Mouse (Mus musculus) cerebellum, adult 9-10 months (tissue): ENCODE results near the gene Hist2h3b.

Experiments
- DNase-seq: peaks from one replicate; pipeline ENCODE4 v3.0.0; 2022

Hist2h3b gene

DNA sequence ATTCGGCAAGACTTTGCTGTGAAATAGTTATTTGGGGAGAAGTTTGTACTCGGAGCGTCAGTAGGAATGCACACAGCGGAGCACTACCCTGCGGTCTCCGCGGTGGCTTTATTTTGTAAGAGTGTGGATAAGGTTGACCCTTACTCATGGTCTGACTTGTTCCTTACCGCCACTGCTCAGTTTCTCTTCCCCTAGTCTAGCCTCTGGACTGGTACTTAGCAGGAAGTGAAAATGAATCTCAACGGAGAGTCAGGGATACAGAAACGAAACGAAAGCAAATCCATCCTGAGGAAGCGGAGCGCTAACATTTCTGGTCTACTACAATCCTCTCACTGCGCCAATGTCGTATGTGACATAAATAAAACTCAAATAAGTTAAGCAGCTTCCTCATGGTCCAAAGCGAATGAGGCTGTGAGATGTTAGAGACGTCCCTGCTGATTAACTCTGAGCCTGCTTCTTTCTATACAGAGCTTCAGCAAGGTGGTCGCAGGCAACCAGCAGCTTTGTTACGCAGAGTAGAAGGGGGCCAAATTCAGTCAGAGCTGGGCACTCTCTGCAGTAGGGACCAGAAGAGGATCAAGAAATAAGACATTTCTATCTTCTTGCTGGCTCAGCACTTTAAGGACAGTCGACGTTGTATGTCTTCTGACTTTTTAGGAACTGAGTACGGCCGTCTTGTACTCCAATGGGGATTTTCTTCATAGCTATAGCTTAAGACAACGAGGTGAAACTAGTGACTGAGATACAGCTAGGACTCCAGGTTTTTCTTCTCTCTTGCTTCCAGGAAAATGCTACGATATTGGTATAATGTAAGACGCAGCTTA, 32.5 kb downstream of the Hist2h3b start:
- no peak for DNase-seq

DNA sequence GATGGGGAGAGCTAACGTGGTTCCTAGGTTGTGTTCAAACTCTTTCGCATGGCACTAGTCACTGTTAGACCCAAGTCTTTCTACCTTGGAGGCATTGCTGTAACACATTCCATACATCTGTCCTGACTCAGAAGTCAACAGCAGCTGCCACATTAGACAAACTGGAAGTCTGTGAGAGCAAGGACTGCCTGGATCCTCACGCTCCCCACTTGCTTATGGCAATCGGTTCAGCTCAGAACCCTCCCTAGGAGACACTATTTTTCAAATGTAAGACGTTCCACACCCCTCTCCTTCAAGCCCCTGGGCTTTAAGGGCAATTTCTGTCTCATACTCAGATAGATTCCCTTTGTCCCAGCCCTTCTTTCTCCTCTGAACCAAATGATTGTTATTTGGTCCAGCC, 33.6 kb downstream of the Hist2h3b start:
- no peak for DNase-seq

DNA sequence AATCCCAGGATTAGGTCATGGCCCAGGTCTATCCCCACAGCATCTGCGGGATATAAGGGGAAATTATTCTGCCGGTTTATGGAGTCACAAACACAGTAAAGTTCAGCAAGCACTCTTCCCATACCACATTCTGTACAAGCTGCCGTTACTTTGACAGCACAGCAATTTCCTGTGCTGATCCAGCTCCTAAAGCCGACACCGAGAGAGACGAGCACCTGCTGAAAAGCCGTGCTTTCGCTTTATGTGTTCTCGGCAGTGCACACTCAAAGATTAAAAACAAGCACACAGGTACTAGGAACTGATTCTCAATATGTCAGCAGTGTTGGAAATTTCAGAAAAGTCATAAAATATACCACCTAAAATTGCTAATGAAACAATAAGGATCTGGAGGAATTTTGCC, 38.1 kb downstream of the Hist2h3b start:
- no peak for DNase-seq

DNA sequence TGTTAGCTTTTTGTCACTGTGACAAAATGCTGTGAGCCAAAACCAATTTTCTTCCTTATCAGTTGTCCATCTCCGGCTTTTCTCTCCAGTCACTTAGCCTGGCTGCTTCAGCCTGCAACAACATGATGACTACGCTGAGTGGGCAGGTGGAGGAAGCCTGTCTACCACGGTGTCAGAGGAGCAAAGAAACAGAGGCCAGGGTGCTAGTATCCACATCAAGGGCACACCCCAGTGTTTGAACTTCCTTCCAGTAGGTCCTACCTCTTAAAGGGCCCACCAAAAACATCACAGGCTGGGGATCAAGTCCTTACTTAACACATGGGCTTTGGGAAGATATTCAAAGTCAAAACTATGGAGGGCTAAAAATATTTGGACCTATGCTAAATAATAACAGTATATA, 41.0 kb downstream of the Hist2h3b start:
- DNase-seq = no peak

DNA sequence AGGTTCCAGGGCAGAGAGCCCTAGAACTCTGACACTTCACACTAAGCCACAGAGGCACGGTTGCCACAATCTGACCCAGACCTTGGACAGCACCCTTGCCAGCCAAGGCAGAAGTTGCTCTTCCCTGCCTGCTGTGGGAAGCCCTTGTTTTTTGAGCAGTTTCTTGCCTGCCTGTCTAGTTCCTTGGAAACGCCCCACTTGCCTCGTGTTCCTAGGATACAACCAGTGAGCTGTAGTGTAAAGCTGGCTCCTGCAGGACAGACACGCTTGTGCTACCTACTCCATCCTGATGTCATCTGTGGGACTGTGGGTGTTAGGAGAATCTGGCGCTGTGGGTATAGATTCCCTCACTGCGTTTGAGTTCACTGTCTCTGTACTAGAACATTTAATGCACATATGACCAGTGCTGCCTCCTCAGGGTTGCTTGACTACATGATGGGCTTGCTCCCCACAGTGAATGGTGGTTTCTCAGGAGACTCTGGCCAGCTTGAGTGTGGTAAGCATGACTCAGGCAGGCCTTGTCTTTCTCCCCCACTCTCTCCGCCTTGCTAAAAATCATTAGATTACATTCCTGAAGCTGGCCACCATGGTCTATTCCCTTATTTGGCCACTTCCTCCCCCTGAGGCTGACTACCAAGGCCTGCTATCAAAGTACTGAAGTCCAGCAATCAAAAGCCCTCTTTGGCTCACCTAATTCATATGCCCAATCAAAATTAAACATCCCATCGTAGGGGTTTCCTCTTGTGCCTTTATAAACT, 44.1 kb downstream of the Hist2h3b start:
- no peak for DNase-seq
